Mouse (Mus musculus) brain, embryonic 18.5 days (tissue): ENCODE results near the gene Ssh3.

Experiments
- DNase-seq: peaks from one replicate; pipeline ENCODE4 v3.0.0-alpha.2; 2012; ENCODE audit warnings: low read depth, low spot score

The Ssh3 gene

DNA sequence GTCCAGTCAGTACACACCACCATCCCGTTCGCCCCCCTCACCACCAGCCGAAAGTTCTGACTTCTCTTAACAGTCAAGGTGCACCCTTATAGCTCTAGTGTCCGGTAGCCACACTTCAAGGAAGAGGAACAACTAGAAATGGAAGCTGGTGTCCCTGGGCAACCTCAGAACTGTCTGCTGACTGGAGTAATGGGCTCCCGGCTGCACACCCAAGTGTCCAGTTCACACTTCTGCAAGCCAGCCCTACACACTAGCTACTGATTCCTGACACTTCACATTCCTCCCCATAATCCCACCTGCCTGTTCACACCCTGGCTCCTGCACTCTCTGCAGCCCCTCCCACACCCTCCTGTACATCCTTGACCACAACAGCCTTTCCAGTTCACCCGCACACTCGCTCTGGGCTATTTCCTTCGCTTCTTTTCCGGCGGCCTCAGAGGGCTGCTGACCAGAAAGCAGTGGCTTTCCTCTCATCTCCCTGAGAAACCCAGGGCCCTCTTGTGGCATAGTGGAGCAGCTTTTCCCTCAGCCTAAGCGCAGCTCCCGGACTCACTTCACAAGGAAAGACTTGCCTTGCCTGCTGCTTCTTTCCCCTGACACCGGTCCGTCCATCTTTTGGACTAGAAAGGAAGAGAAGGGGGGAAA lies 52.8 kb downstream of the Ssh3 start:
- DNase-seq = no peak

DNA sequence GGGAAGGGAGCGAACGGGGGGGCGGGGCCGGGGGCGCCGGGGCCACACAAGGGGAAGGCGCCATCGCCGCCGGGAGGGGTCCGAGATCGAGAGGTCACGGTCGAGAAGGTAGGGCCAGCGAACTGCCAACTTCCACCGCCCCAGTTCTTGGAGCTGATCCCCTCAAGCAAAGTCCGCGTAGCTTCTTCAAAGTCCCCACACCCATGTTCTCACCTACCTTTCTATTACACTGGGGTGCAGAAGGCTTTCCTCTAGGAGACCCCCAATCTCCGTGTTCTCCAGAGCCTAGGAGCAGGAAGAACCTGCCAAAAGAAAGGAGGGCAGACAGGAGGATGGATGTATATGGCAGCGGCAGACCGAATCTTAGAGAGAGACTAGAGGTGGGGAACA lies 53.5 kb downstream of the Ssh3 start:
- DNase-seq = no peak

- DNase-seq = no peak
These were observed 54.1 kb downstream of the Ssh3 start for GRCm38 (mm10) chr19:4214771-4215450.

GRCm38 (mm10) chr19:4214071-4214770 lies 54.8 kb downstream of the Ssh3 start, which contains the start of the genes Clcf1 and AC109138.7:
TSS of gene Clcf1 (plus strand) at chr19:4214238.
TSS of gene AC109138.7 (plus strand) at chr19:4214357.
- DNase-seq = no peak

GRCm38 (mm10) chr19:4213524-4213974 lies 55.4 kb downstream of the Ssh3 start:
- no peak for DNase-seq

- no peak for DNase-seq
These were observed 56.9 kb downstream of the Ssh3 start for GRCm38 (mm10) chr19:4211891-4212588.
